Mouse (Mus musculus) neutrophil, adult 5-6 weeks (primary cell): ENCODE data around the gene Btbd3. TPM values are rescaled to one million over a fixed set of nuclear protein-coding genes. Genes with fewer than 3 reads are reported as not detected.

ENCODE experiments used
- ATAC-seq: fragments of 151-379, 151-347 bp; 2 replicates; pipeline ENCODE4 v1.8.0; 2017; ENCODE audit warnings: mild to moderate bottlenecking, moderate TSS enrichment; ENCODE audit not compliant: insufficient number of reproducible peaks, poor library complexity, low FRiP score, severe bottlenecking; ENCODE audit errors: extremely low read depth
- total RNA-seq: library from RNA; stranded (forward); fragments of 200-1000 nt; gene quantifications from 2 replicates; pipeline ENCODE4 v1.2.3, GENCODE M21; 2017

Btbd3 gene
- total RNA-seq, 1 experiment from 2014 or later: 0.23 TPM

DNA sequence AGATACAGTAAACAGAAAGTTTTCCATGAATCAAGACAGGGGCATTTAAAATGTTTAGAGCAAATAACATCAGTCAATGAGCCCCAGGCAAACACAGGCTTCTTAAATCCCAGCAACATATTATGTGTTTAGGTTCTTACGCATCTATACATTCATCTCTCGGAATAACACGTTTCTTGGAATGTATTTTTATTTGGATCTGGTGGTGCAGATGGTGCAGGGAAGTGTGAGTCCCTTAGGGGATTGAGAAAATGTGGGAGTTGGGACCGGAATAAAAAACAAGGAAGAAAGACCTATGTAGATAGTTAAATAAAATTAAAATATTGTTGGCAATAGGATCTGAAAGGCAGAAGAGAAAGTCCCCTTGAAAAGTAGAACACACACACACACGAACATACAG is 361.1 kb downstream of the Btbd3 start:
- no peak for ATAC-seq
